Mouse (Mus musculus) kidney, adult 2 months (tissue): Measurements from ENCODE around the gene Arid1b.

Experiments
- CTCF ChIP-seq: fragments of 200-500 bp; conservative IDR thresholded peaks from 2 replicates; pipeline ENCODE4 v1.5.1; 2011; ENCODE audit warnings: low read depth, mild to moderate bottlenecking, control low read depth, low read length, moderate library complexity, mixed read lengths; ENCODE audit not compliant: insufficient read depth, insufficient read length
- POLR2A ChIP-seq: fragments of 200-500 bp; IDR thresholded peaks from one replicate; pipeline ENCODE4 v1.6.1; 2011; ENCODE audit warnings: low read depth, low read length, control low read depth

- no peak for TF ChIP-seq CTCF
- TF ChIP-seq POLR2A = no peak
Observed at GRCm38 (mm10) chr17:5017065-5017464, 22.9 kb downstream of the Arid1b start.
